Mouse (Mus musculus) layer of hippocampus, adult 11-12 months (tissue): ENCODE measurements at regions not wholly inside any gene's neighbourhood (a gene's known extent, or its start where the extent isn't known, plus 50 kb on each side); places are given as distances from the start of the nearest gene placed in this dataset.

Source experiments
- DNase-seq: peaks from one replicate; pipeline ENCODE4 v3.0.0; 2022; ENCODE audit warnings: low spot score

DNA sequence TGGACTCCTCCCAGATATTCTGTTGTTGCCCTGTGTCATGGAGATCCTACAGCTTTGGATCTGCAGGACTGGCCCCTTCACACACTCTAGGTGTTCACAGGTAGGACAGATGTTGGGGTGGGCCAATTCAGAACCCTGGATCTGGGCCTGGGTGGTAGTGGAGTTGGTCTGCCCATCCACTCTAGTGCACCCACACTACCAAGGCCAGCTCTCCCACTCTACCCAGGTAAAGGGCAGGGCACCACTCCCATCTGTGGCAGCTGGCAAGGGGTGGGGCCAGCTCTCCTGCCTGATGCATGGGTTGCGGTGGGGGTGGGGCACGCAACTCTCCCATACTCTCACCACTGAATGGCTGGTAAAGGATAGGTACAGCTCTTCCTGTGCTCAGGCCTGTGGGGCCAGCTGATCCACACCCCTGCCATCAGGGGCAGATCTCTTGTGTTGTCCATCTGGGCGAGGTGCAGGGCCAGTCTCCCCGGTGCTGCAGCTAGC, 76.5 kb downstream of the Gja1 start:
- no peak for DNase-seq

DNA sequence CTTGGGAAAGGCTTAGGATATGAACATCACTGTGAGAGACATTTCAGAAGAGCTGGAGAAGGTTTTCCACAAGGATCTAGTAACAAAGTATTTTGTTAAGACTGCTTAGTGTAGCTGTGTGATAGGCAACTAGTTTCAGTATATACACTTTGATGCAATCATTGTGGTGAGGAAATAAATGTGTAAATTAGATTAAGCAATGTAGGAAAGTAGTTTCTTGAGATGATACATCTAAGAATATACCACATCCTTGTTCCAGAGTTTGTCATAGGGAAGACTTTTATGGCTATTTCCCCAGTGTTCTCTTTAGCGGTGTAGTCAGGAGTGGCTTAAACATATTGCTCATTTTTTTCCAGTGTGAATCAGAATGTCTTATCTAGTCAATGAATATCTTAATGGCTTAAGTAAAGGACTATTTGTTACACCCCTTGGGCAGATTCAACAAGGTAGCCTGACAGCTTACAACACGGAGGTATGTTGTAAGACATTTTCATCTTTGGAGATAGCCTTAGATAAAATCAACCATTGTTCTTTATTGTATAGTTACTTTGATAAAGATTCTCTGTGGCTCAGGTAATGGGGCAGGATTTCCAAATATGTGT, 78.8 kb downstream of the Gja1 start:
- DNase-seq, result no peak

DNA sequence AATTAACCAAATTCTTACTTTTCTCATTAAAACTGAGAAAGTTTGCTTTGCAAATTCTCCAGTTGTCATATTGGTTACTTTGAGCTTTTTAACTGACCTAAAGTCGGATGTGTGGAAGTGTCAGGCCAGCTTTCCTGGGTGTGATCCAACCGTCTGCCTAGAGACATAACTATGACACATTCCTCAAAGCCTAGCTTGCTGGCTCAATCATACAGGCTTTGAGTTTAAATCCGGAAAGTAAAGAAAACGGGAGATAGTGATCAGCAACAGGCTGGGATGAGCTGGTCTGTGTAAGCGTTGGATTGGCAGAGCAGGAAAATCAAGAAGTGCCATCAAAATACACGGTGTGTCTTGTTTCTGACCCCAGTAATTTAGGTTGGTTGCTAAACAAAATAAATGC, 91.4 kb downstream of the Gja1 start:
- DNase-seq, result no peak

DNA sequence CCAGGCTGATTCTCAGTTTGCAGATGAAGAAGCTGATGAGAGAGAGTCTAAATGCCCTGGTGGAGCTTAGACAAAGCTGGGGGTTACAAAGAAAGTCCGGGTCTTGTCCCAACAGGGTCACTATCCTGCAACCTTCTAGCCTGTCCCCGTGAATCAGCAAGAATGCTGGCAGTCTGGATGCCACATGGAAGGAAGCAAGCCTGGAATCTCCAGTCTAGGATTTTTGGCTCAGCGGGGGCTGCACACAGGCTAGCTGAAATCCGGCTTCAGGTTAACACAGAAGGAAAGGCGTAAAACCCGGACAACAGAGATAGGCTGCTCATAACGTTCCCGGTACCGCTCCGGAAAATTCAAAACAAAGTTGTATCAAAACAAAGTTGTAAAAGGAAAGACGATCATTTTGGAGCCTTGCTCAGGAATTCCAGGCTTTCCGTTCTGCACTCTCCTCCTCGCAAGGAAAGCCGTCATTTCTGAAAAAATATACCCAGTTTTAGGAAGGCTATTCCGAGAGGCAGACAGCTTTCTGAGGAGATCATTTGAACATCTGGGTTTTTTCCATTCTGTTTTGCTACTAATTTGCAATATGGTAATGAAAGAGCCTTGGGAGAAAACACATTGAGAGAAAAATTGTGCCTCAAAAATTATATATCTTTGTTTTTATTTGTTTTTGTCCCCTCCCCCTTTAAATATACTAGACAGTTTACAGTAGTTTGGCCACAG, 92.0 kb downstream of the Gja1 start:
- no peak for DNase-seq

DNA sequence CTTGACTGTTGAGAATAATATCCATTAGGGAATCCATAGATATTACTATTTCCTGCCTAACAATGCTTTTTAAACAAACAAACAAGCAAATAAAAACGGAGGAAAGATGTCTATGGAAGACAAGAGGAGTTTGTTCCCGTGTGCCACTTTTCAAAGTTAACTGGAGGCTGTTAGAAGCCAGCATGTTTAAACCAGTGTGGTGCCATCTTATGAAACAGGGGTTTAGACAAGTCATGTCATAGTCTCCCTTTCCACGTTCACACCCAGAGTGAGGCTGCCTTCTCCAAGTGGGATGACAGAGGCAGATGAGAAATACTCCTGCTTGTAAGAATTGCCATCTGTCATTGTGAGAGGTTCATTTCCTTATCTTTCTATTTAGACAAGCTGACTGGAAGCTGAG, 92.8 kb downstream of the Gja1 start:
- DNase-seq, result no peak

GRCm38 (mm10) chr10:56474951-56475350, 97.8 kb downstream of the Gja1 start:
- peak; percentile 16 for DNase-seq

DNA sequence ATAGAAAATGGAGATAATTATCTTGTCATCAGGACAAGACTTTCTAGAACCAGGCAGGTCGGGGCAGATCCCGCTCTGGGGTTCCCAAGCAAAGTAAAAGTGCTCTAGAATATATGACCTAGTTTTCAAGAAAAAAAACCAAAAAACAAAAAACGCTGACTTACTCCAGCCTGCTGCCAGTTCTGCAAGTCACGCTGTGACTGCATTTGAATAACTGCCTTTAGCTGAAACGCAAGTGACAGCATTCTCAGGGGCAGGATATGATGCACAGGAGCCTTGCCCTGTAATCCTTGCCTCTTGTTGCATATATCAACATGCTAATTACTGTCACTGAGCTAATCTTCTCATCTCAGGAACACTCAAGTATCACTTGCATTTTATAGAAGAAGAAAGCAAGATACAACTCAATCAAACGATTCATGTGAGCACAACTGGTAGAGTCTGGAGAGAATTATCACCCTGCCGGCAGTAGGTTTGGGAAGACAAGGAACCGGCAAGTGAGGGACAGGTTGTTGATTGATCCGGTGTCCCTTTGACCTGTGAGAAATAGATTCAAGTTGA, 105.1 kb downstream of the Gja1 start:
- DNase-seq, result no peak

GRCm38 (mm10) chr10:56484931-56485330, 107.8 kb downstream of the Gja1 start:
- no peak for DNase-seq

DNA sequence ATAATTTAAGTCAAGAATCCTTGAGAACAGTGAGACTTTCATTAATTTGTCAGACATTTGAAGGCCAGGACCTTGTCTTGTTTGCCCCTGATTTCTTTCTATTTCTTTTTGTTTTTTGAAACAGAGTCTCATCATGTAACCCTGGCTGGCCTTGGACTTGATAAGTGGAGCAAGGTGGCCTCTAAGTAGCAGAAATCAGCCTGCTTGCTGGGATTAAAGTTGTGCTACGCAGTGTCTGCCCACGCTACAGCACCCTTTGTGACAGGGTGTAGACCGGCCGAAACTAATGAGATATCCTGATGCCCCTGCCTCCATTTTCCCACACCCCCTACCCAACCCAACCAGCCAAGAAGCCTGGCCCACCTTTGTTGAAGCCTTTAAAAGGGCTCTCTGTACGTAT, 108.6 kb downstream of the Gja1 start:
- no peak for DNase-seq

GRCm38 (mm10) chr10:56486584-56486983, 109.5 kb downstream of the Gja1 start:
- no peak for DNase-seq

DNA sequence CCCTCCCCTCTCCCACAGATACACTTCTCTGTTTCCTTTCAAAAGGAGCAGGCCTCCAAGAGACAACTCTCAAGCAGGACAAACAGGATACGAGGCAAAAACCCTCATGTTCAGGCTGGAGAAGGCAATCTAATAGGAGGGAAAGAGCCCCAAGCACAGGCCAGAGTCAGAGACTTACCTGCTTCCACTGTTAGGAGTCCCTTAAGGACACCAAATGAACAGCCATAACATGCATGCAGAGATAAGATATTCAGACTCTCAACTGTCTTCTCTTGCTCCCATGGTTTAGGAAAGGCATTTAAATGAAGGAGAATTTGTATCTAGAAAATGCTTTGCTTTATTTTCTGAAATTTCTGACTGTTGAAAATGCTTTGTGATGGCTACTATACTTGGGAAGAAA, 116.3 kb downstream of the Gja1 start:
- no peak for DNase-seq

- no peak for DNase-seq
These were observed 118.2 kb downstream of the Gja1 start for GRCm38 (mm10) chr10:56495352-56495751.

DNA sequence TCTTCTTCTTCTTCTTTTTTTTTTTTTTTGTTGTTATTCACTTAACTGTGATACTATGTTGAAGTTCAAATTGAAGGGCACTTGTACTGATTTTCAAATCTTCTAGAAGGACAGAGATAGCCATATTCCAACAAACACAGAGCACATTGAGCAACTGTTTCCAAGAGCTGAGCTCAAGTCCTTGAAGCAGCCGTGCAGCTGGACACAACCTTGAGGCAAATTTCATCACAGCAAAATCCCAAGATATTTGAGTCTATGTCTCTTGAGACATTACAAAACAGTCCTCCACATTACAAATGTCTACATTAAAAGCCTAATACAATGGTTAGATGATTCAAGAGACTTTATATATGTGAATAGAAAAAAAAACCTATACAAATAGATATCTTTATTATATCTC, 141.9 kb downstream of the Gja1 start:
- DNase-seq, result no peak

DNA sequence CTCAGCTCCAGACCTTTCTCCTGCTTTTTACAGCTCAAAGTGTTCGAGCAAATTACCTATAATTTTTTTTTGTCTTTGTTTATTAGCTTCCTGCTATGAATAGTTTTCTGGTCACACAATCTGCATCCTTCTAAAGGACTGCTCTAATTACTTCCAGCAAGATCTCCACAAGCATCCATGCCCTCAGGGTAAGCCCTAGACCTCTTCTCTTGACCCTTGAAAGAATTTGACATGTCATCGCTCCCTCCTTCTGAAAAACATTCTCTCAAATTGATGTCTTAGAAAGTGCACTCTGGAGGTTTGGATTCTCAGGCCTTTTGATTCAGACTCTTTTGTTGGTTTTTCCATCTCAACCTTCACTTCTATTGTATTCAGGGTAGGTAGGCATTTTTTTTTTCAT, 148.7 kb downstream of the Gja1 start:
- DNase-seq, result no peak

GRCm38 (mm10) chr10:56537091-56537490, 160.0 kb downstream of the Gja1 start:
- DNase-seq, result no peak

DNA sequence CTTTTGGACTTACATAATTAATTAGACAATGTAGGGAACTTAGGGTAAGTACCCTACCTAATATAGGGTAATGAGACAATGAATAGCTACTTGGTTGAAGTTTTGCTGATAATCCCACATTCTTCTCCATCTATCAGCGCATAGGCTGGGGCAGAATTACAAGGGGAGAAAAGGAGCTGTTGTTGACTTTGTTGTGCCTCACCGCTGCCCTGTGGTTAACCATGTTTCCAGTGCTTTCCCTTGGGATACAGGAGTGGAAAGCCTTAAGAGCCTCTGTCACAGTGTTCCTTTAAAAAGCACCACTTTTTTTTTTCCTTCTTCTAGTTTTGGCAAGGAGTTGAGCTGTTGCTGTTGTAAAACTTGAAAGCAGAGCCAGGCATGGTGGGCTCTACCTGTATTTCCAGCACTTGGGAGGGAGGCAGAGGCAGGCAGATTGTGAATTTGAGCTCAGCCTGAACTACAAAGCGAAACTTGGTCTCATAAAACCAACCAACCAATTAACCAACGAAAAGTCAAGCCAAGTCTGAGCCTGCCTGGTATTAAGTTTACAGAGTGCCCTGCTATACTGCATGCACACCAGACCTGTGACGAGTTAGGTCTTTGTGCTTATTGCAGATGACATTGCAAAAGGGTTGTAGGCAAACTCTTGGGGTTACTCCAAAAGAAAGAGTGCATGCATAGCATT, 162.8 kb downstream of the Gja1 start:
- no peak for DNase-seq

DNA sequence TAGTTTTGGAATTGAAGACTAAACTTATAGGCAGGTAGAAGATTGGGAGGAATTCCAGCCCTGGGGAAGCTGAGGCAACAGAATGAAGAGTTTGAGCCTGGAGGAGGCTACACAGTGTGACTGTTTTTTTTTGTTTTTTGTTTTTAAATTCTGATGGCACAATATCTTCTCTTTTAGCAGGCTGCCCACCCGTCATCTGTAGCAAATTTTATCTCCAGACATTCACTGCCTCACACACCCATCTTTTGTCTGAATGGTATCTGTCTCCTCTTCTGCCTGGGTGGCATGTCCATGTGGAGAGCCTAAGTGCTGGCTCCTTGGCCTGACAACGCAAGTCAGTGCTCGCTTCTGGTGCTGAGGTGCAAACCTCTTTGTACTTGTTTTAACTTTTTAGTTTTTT, 165.0 kb downstream of the Gja1 start:
- peak; percentile 20 for DNase-seq

- DNase-seq, result peak; percentile 36
These were observed 168.9 kb downstream of the Gja1 start for GRCm38 (mm10) chr10:56545989-56546388.

DNA sequence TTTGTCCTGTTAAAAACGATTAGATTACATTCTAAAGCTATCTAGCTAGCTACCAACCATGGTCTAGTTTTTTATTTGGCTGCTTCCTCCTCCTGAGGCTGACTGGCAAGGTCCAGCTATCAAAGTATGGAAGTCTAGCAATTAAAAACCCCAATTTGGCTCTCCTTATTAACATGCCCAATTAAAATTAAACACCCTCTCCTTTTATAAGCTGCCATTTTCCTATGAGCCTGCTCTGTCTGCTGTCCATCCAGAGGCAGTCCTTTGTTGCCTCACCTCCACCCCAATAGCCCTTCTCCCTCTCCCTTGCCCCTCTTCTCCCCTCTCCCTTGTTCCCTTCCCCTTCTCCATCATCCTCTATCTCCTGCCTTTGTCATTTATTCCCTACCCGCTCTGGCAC, 169.7 kb downstream of the Gja1 start:
- no peak for DNase-seq

DNA sequence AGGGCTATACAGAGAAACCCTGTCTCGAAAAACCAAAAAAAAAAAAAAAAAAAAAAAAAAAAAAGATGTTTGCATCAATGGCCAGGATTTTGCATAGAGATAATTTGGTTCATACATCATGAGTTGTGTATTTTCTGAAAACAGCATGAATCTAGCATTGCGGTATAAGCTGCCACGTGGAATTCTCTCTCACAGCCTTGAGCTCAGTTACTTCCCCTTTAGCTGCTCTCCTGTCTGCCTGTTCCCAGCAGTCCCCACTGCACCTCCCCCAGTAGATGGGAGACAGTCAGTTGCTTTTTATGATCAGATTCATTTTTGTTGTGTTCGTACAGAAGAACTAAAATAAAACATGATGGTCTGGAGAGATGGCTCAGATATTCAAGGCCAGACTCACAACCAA, 170.7 kb downstream of the Gja1 start:
- no peak for DNase-seq

DNA sequence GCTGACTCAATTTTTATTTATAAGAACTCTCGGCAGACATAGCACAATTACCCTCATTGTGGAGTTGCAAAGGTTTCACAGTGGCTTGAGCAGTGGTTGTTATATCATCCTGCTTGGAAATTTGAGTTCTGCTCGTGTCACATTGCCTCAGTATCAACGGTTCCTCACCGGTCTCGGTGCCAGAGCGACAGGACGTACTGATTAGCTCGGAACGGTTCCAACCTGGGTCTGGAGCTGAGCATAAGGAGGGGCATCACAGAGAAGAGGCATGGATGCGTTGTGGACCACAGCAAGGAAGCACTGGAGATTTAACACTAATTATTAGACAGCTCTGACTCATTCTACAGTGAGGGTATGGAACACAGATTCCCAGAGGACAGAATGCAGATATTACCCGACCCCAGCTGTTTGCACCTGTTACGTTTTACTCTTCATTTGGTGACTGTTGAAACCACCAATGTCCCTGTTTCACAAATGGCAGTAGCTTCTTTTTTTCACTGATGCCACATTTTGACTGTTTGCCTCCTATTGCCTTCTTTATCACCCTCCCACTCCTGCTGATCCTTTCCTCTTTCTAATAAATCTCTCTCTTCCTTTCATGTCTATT, 189.8 kb downstream of the Gja1 start:
- no peak for DNase-seq

DNA sequence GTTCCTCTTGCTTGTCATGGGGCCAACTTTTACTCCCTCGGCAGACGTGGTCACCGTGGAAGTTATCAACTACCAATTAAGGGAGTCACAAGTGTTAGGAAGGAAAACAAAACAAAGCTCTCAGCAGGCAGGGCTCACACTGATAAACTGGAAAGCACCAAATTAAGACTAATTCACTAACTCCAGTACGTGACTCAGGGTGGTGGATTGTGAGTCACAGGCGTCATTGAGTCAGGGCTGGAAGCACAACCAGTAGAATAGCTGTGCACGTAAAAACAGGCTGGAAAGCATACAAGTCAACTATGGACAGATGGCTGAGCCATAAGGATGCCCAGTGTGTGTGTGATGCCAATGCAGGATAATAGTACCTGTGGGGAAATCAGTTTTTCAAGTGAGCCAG, 204.9 kb downstream of the Gja1 start:
- peak; percentile 42 for DNase-seq

DNA sequence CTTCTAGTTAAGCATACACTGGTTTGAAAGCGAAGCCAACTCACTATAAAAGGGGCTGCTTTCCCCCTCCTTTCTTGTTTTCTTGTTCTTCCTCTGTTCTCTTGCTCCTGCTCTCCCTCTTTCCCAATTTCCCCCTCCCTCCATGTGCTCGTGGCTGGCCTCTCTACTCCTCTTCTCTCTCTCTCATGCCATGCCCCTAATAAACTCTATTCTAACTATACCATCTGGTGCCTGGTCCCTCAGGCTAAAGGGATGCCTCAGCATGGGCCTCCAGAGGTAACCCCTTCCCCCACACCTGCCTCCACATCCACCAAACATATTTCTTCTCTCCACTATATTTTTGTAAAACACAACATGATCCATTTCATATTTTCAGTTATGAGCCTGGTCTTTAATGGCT, 210.1 kb downstream of the Gja1 start:
- DNase-seq, result no peak
